Mouse (Mus musculus) megakaryocyte, adult 5-6 weeks (primary cell): ENCODE data around the gene Snapc5. TPM values are rescaled to one million over a fixed set of nuclear protein-coding genes. Genes with fewer than 3 reads are reported as not detected.

Experiments used
- total RNA-seq, 2 experiments: library from RNA; stranded (forward) in 1 of 2; stranded (reverse) in 1 of 2; fragments of 153-499, 151-499 nt in 1 of 2; fragments of 221-1000, 200-1000 nt in 1 of 2; gene quantifications; 2 replicates each; pipeline versions ENCODE4 v1.2.3 to v1.2.4; 2015 to 2017

Gene Snapc5
- total RNA-seq, 2 experiments from 2014 or later: 25.6 to 76.7 TPM

Other genes with a start within 250 kb of the Snapc5 start
- gene Smad6, start 157.2 kb upstream of the Snapc5 start, total RNA-seq (2015): 0.52 and 0.96 TPM in 2 replicates
- gene Smad6, start 157.2 kb upstream of the Snapc5 start, total RNA-seq (2017): 1.3 and 1.7 TPM in 2 replicates
- gene Lctl, start 62.1 kb upstream of the Snapc5 start, total RNA-seq (2015): not detected in 2 replicates
- gene Lctl, start 62.1 kb upstream of the Snapc5 start, total RNA-seq (2017): not detected in 2 replicates
- 22.3 and 26.7 TPM in 2 replicates for gene Zwilch, start 6.2 kb upstream of the Snapc5 start, total RNA-seq (2015)
- 76.4 and 109 TPM in 2 replicates for gene Zwilch, start 6.2 kb upstream of the Snapc5 start, total RNA-seq (2017)
- 2,055 and 2,225 TPM in 2 replicates for gene Rpl4, start 5.9 kb upstream of the Snapc5 start, total RNA-seq (2015)
- 1,695 and 1,727 TPM in 2 replicates for gene Rpl4, start 5.9 kb upstream of the Snapc5 start, total RNA-seq (2017)
- 0.34 TPM in 1 of 2 replicates, not detected in the other for gene Uchl4, start 55.9 kb downstream of the Snapc5 start, total RNA-seq (2015)
- 0.16 and 0.48 TPM in 2 replicates for gene Uchl4, start 55.9 kb downstream of the Snapc5 start, total RNA-seq (2017)
- gene Map2k1, start 74.4 kb downstream of the Snapc5 start, total RNA-seq (2015): 79.7 and 92.9 TPM in 2 replicates
- gene Map2k1, start 74.4 kb downstream of the Snapc5 start, total RNA-seq (2017): 114 and 117 TPM in 2 replicates
- gene Tipin, start 102.3 kb downstream of the Snapc5 start, total RNA-seq (2015): 132 and 155 TPM in 2 replicates
- gene Tipin, start 102.3 kb downstream of the Snapc5 start, total RNA-seq (2017): 163 and 193 TPM in 2 replicates
- 10.7 and 15.0 TPM in 2 replicates for gene Dis3l, start 162.0 kb downstream of the Snapc5 start, total RNA-seq (2015)
- gene Dis3l, start 162.0 kb downstream of the Snapc5 start, total RNA-seq (2017): 21.9 and 23.4 TPM in 2 replicates
- 0.04 TPM in 1 of 2 replicates, not detected in the other for gene Megf11, start 206.4 kb downstream of the Snapc5 start, total RNA-seq (2015)
- gene Megf11, start 206.4 kb downstream of the Snapc5 start, total RNA-seq (2017): 0.04 TPM in 1 of 2 replicates, not detected in the other